Mouse (Mus musculus): ENCODE measurements at regions not wholly inside any gene's neighbourhood (a gene's known extent, or its start where the extent isn't known, plus 50 kb on each side); places are given as distances from the start of the nearest gene placed in this dataset.

GRCm38 (mm10) chr15:59214096-59214495, 325.0 kb downstream of the Gm49356 start:
- Histone ChIP-seq H3K4me1 (ENCODE audit: control insufficient read depth, insufficient read depth, insufficient read length, low read length) (no peaks in the 10 kb centered on the region), H3K27me3 (ENCODE audit: control insufficient read depth, insufficient read depth, low read length) (no peaks in the 10 kb centered on the region), H3K27ac (ENCODE audit: insufficient read depth, low read depth, low read length) (no peak overlapping the region), H3K4me3 (ENCODE audit: low read depth, low read length) (no peak overlapping the region), H3K36me3 (ENCODE audit: control insufficient read depth, insufficient read depth, low read length) (no peaks in the 10 kb centered on the region)
- TF ChIP-seq POLR2A (IDR thresholded peaks at IDR 0.05; ENCODE audit: low read depth, low read length): no peak
- TF ChIP-seq CTCF (IDR thresholded peaks at IDR 0.05; ENCODE audit: extremely low read depth, insufficient read length, insufficient replicate concordance, low read depth, low read length): no peak
- 84% methylated on average over 4 of the region's 4 CpGs for WGBS

GRCm38 (mm10) chr15:59215239-59215638, 326.1 kb downstream of the Gm49356 start:
- Histone ChIP-seq H3K27me3 (ENCODE audit: control insufficient read depth, insufficient read depth, low read length) (no peaks in the 10 kb centered on the region), H3K27ac (ENCODE audit: insufficient read depth, low read depth, low read length) (no peak overlapping the region), H3K4me3 (ENCODE audit: low read depth, low read length) (no peak overlapping the region), H3K4me1 (ENCODE audit: control insufficient read depth, insufficient read depth, insufficient read length, low read length) (no peaks in the 10 kb centered on the region), H3K36me3 (ENCODE audit: control insufficient read depth, insufficient read depth, low read length) (no peaks in the 10 kb centered on the region)
- WGBS: 83% methylated on average over 4 of the region's 4 CpGs
- TF ChIP-seq CTCF (IDR thresholded peaks at IDR 0.05; ENCODE audit: extremely low read depth, insufficient read length, insufficient replicate concordance, low read depth, low read length) (no peak), POLR2A (IDR thresholded peaks at IDR 0.05; ENCODE audit: low read depth, low read length) (no peak)

- no peak overlapping the region for H3K4me3 ChIP-seq (ENCODE audit: low read depth, low read length)
- 85% methylated on average over 9 of the region's 9 CpGs for WGBS
- TF ChIP-seq CTCF (IDR thresholded peaks at IDR 0.05; ENCODE audit: extremely low read depth, insufficient read length, insufficient replicate concordance, low read depth, low read length) (no peak), POLR2A (IDR thresholded peaks at IDR 0.05; ENCODE audit: low read depth, low read length) (no peak)
Measured at GRCm38 (mm10) chr15:59217481-59217880, 328.4 kb downstream of the Gm49356 start.

GRCm38 (mm10) chr15:59218916-59219315, 329.8 kb downstream of the Gm49356 start:
- Histone ChIP-seq H3K4me3 (ENCODE audit: low read depth, low read length) (no peak overlapping the region), H3K4me1 (ENCODE audit: control insufficient read depth, insufficient read depth, insufficient read length, low read length) (no peaks in the 10 kb centered on the region), H3K36me3 (ENCODE audit: control insufficient read depth, insufficient read depth, low read length) (no peaks in the 10 kb centered on the region), H3K27me3 (ENCODE audit: control insufficient read depth, insufficient read depth, low read length) (no peaks in the 10 kb centered on the region), H3K27ac (ENCODE audit: insufficient read depth, low read depth, low read length) (no peak overlapping the region)
- no peak for TF ChIP-seq CTCF (IDR thresholded peaks at IDR 0.05; ENCODE audit: extremely low read depth, insufficient read length, insufficient replicate concordance, low read depth, low read length)
- TF ChIP-seq POLR2A (IDR thresholded peaks at IDR 0.05; ENCODE audit: low read depth, low read length): no peak
- WGBS: 87% methylated on average over 7 of the region's 7 CpGs

More at GRCm38 (mm10) chr15:59217481-59217880, 328.4 kb downstream of the Gm49356 start:
- Histone ChIP-seq H3K27ac (ENCODE audit: insufficient read depth, low read depth, low read length) (no peak overlapping the region), H3K4me1 (ENCODE audit: control insufficient read depth, insufficient read depth, insufficient read length, low read length) (no peaks in the 10 kb centered on the region), H3K36me3 (ENCODE audit: control insufficient read depth, insufficient read depth, low read length) (no peaks in the 10 kb centered on the region), H3K27me3 (ENCODE audit: control insufficient read depth, insufficient read depth, low read length) (no peaks in the 10 kb centered on the region)

- no peak overlapping the region for H3K27ac ChIP-seq (ENCODE audit: insufficient read depth, low read depth, low read length)
- no peak overlapping the region for H3K4me3 ChIP-seq (ENCODE audit: low read depth, low read length)
- no peaks in the 10 kb centered on the region for H3K27me3 ChIP-seq (ENCODE audit: control insufficient read depth, insufficient read depth, low read length)
- 82% methylated on average over 6 of the region's 6 CpGs for WGBS
- no peaks in the 10 kb centered on the region for H3K4me1 ChIP-seq (ENCODE audit: control insufficient read depth, insufficient read depth, insufficient read length, low read length)
- no peaks in the 10 kb centered on the region for H3K36me3 ChIP-seq (ENCODE audit: control insufficient read depth, insufficient read depth, low read length)
- TF ChIP-seq CTCF (IDR thresholded peaks at IDR 0.05; ENCODE audit: extremely low read depth, insufficient read length, insufficient replicate concordance, low read depth, low read length) (no peak), POLR2A (IDR thresholded peaks at IDR 0.05; ENCODE audit: low read depth, low read length) (no peak)
Measured at GRCm38 (mm10) chr15:59225637-59226036, 336.5 kb downstream of the Gm49356 start.

- H3K27me3 ChIP-seq (ENCODE audit: control insufficient read depth, insufficient read depth, low read length): no peaks in the 10 kb centered on the region
- no peak overlapping the region for H3K27ac ChIP-seq (ENCODE audit: insufficient read depth, low read depth, low read length)
- H3K36me3 ChIP-seq (ENCODE audit: control insufficient read depth, insufficient read depth, low read length): no peaks in the 10 kb centered on the region
- WGBS: 69% methylated on average over 3 of the region's 3 CpGs
- no peaks in the 10 kb centered on the region for H3K4me1 ChIP-seq (ENCODE audit: control insufficient read depth, insufficient read depth, insufficient read length, low read length)
- no peak overlapping the region for H3K4me3 ChIP-seq (ENCODE audit: low read depth, low read length)
- TF ChIP-seq POLR2A (IDR thresholded peaks at IDR 0.05; ENCODE audit: low read depth, low read length) (no peak), CTCF (IDR thresholded peaks at IDR 0.05; ENCODE audit: extremely low read depth, insufficient read length, insufficient replicate concordance, low read depth, low read length) (no peak)
Measured at GRCm38 (mm10) chr15:59227293-59227692, 338.2 kb downstream of the Gm49356 start.

- Histone ChIP-seq H3K36me3 (ENCODE audit: control insufficient read depth, insufficient read depth, low read length) (no peaks in the 10 kb centered on the region), H3K27me3 (ENCODE audit: control insufficient read depth, insufficient read depth, low read length) (no peaks in the 10 kb centered on the region), H3K4me1 (ENCODE audit: control insufficient read depth, insufficient read depth, insufficient read length, low read length) (no peaks in the 10 kb centered on the region), H3K4me3 (ENCODE audit: low read depth, low read length) (no peak overlapping the region), H3K27ac (ENCODE audit: insufficient read depth, low read depth, low read length) (no peak overlapping the region)
- TF ChIP-seq CTCF (IDR thresholded peaks at IDR 0.05; ENCODE audit: extremely low read depth, insufficient read length, insufficient replicate concordance, low read depth, low read length) (no peak), POLR2A (IDR thresholded peaks at IDR 0.05; ENCODE audit: low read depth, low read length) (no peak)
Measured at GRCm38 (mm10) chr15:59230536-59230935, 341.4 kb downstream of the Gm49356 start.

GRCm38 (mm10) chr15:59231703-59232102, 342.6 kb downstream of the Gm49356 start:
- H3K27me3 ChIP-seq (ENCODE audit: control insufficient read depth, insufficient read depth, low read length): no peaks in the 10 kb centered on the region
- no peaks in the 10 kb centered on the region for H3K36me3 ChIP-seq (ENCODE audit: control insufficient read depth, insufficient read depth, low read length)
- no peak overlapping the region for H3K4me3 ChIP-seq (ENCODE audit: low read depth, low read length)
- H3K4me1 ChIP-seq (ENCODE audit: control insufficient read depth, insufficient read depth, insufficient read length, low read length): no peaks in the 10 kb centered on the region
- 82% methylated on average over 1 of the region's 1 CpGs for WGBS
- TF ChIP-seq POLR2A (IDR thresholded peaks at IDR 0.05; ENCODE audit: low read depth, low read length): no peak
- TF ChIP-seq CTCF (IDR thresholded peaks at IDR 0.05; ENCODE audit: extremely low read depth, insufficient read length, insufficient replicate concordance, low read depth, low read length): no peak
- H3K27ac ChIP-seq (ENCODE audit: insufficient read depth, low read depth, low read length): no peak overlapping the region

Measured in small intestine, adult 2 months (tissue).